Mouse (Mus musculus): Measurements from ENCODE around the gene Rhcg. TPM values are rescaled to one million over a fixed set of nuclear protein-coding genes. Genes with fewer than 3 reads are reported as not detected.

The Rhcg gene
- polyA plus RNA-seq, 1 experiment from 2014 or later: 1.4 TPM

DNA sequence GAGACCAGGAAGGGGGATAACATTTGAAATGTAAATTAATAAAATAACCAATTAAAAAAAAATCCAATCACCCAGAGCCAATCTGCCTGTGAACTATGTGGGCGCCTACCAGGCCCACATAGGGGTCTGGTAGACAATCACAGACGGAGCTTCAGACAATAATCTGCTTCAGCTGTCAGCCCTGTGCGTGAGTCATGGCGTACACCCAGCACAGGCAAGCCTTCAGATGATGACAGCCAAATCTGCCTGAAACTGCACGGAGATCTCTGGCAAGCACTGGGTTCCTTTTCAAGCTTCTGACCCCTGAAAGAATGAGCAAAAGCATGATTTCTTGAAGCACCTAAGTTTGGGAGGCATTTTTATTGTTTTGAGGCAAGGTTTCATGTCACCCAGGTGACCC is 8.7 kb upstream of the Rhcg start:
- no peak for ATAC-seq (ENCODE audit: low FRiP score)
- Histone ChIP-seq H3K9ac (no peak overlapping the region), H3K4me3 (no peak overlapping the region), H3K4me1 (no peaks in the 10 kb centered on the region), H3K4me2 (replicated peaks) (no peak overlapping the region), H3K9me3 (replicated peaks) (no peaks in the 10 kb centered on the region), H3K27me3 (no peaks in the 10 kb centered on the region), H3K36me3 (no peaks in the 10 kb centered on the region), H3K27ac (no peak overlapping the region)
- 86% methylated on average over 5 of the region's 5 CpGs for WGBS

GRCm38 (mm10) chr7:79623086-79623485 is 5.6 kb upstream of the Rhcg start:
- 67% methylated on average over 8 of the region's 8 CpGs for WGBS

GRCm38 (mm10) chr7:79619493-79619892 is 2.0 kb upstream of the Rhcg start:
- Histone ChIP-seq H3K9me3 (replicated peaks) (no peaks in the 10 kb centered on the region), H3K27ac (no peak overlapping the region), H3K4me2 (replicated peaks) (no peak overlapping the region), H3K36me3 (no peaks in the 10 kb centered on the region), H3K4me3 (no peak overlapping the region), H3K9ac (no peak overlapping the region), H3K27me3 (peaks cover 49% of the 10 kb centered on the region), H3K4me1 (0 out of 2 replicates have a peak, but pooled peaks cover 3% of the 10 kb centered on the region)
- no peak for ATAC-seq (ENCODE audit: low FRiP score)
- 70% methylated on average over 4 of the region's 4 CpGs for WGBS

More at GRCm38 (mm10) chr7:79623086-79623485, 5.6 kb upstream of the Rhcg start:
- no peaks in the 10 kb centered on the region for H3K4me1 ChIP-seq
- H3K36me3 ChIP-seq: no peaks in the 10 kb centered on the region
- ATAC-seq (ENCODE audit: low FRiP score): no peak
- no peak overlapping the region for H3K4me3 ChIP-seq
- H3K27me3 ChIP-seq: peaks cover 15% of the 10 kb centered on the region
- no peak overlapping the region for H3K4me2 ChIP-seq (replicated peaks)
- no peak overlapping the region for H3K27ac ChIP-seq
- no peak overlapping the region for H3K9ac ChIP-seq
- no peaks in the 10 kb centered on the region for H3K9me3 ChIP-seq (replicated peaks)

GRCm38 (mm10) chr7:79615941-79616340 is 1.5 kb downstream of the Rhcg start:
- Histone ChIP-seq H3K36me3 (no peaks in the 10 kb centered on the region), H3K4me3 (no peak overlapping the region), H3K27ac (no peak overlapping the region), H3K27me3 (peaks cover 74% of the 10 kb centered on the region), H3K9ac (no peak overlapping the region), H3K4me2 (replicated peaks) (no peak overlapping the region), H3K4me1 (peaks cover 6% of the 10 kb centered on the region; the same call in 1 of the 2 replicates), H3K9me3 (replicated peaks) (no peaks in the 10 kb centered on the region)
- 47% methylated on average over 1 of the region's 1 CpGs for WGBS
- ATAC-seq (ENCODE audit: low FRiP score): no peak

DNA sequence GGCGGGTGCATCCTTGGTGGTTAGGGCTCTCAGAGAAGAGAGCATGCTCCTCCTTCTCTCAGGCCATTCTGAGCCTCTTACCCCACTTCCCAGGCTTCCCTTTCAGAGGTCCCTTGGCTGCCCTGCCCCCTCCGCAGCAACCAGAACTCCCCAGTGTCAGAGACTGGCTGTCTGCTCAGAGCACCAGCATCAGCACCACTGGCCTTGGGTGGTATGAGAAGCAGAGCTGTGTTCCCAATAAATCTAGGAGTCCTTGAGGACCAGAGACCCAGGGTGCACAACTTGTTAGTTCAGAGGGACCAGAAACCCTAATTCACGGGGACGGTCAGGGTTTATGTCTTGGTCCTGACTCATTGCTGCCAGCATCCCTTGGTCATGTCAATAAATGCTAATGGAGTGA is 2.4 kb downstream of the Rhcg start:
- ATAC-seq (ENCODE audit: low FRiP score): no peak
- Histone ChIP-seq H3K36me3 (no peaks in the 10 kb centered on the region), H3K27ac (no peak overlapping the region), H3K9ac (no peak overlapping the region), H3K9me3 (replicated peaks) (no peaks in the 10 kb centered on the region), H3K27me3 (peaks cover 74% of the 10 kb centered on the region), H3K4me2 (replicated peaks) (no peak overlapping the region), H3K4me1 (peaks cover 6% of the 10 kb centered on the region; the same call in 1 of the 2 replicates), H3K4me3 (no peak overlapping the region)
- 76% methylated on average over 4 of the region's 4 CpGs for WGBS

DNA sequence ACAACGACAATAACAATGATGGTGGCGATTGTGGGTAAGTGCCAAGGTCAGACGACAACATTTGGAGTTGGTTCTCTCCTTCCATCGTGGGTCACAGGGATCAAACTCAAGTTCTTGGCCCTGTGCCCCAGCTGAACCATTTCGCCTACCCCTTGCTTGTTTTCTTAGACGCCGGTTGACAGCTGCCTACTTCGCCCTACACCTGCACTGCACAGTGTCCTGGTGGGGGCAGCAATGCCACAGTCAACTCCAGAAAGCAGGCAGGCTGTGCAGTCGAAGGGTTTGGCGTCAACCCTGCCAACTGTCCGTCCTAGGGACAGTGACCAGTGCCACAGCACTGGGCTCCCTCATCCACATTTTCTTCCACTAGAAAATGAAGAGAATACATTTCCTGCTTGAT is 4.1 kb downstream of the Rhcg start:
- 63% methylated on average over 11 of the region's 11 CpGs for WGBS
- peaks cover 63% of the 10 kb centered on the region for H3K27me3 ChIP-seq
- H3K9ac ChIP-seq: no peak overlapping the region
- ATAC-seq (ENCODE audit: low FRiP score): no peak
- no peaks in the 10 kb centered on the region for H3K36me3 ChIP-seq
- no peak overlapping the region for H3K27ac ChIP-seq
- no peak overlapping the region for H3K4me2 ChIP-seq (replicated peaks)
- no peaks in the 10 kb centered on the region for H3K9me3 ChIP-seq (replicated peaks)
- H3K4me1 ChIP-seq: peaks cover 6% of the 10 kb centered on the region; the same call in 1 of the 2 replicates
- no peak overlapping the region for H3K4me3 ChIP-seq

GRCm38 (mm10) chr7:79612783-79613182 is 4.7 kb downstream of the Rhcg start:
- Histone ChIP-seq H3K36me3 (no peaks in the 10 kb centered on the region), H3K9ac (no peak overlapping the region), H3K9me3 (replicated peaks) (no peaks in the 10 kb centered on the region), H3K4me3 (no peak overlapping the region), H3K4me1 (peaks cover 6% of the 10 kb centered on the region; the same call in 1 of the 2 replicates), H3K27ac (no peak overlapping the region), H3K27me3 (peaks cover 63% of the 10 kb centered on the region), H3K4me2 (replicated peaks) (no peak overlapping the region)
- no peak for ATAC-seq (ENCODE audit: low FRiP score)
- WGBS: 13% methylated on average over 6 of the region's 6 CpGs

DNA sequence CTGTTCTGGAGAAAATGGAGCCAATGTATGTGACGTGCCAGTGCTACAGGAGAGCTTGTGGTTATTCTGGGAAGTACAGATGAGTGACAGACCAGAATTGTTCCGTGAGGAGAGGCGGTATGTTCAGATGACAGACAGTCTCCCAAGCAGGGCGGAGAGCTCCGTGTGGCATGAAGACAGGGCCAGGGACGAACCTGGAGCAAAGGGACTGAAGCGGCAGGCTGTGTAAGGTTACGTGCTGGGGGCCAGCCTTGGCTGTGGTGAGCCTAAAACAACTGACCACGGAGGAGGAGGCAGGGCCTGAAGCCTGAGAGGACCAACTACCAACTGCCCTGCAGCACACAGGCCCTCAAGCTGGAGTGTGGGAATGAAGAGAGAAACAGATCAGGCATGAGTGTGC is 5.6 kb downstream of the Rhcg start:
- Histone ChIP-seq H3K4me1 (peaks cover 11% of the 10 kb centered on the region), H3K9ac (no peak overlapping the region), H3K4me2 (replicated peaks) (no peak overlapping the region), H3K27ac (no peak overlapping the region), H3K9me3 (replicated peaks) (no peaks in the 10 kb centered on the region), H3K27me3 (peaks cover 55% of the 10 kb centered on the region), H3K4me3 (no peak overlapping the region), H3K36me3 (no peaks in the 10 kb centered on the region)
- no peak for ATAC-seq (ENCODE audit: low FRiP score)
- WGBS: 74% methylated on average over 9 of the region's 9 CpGs

DNA sequence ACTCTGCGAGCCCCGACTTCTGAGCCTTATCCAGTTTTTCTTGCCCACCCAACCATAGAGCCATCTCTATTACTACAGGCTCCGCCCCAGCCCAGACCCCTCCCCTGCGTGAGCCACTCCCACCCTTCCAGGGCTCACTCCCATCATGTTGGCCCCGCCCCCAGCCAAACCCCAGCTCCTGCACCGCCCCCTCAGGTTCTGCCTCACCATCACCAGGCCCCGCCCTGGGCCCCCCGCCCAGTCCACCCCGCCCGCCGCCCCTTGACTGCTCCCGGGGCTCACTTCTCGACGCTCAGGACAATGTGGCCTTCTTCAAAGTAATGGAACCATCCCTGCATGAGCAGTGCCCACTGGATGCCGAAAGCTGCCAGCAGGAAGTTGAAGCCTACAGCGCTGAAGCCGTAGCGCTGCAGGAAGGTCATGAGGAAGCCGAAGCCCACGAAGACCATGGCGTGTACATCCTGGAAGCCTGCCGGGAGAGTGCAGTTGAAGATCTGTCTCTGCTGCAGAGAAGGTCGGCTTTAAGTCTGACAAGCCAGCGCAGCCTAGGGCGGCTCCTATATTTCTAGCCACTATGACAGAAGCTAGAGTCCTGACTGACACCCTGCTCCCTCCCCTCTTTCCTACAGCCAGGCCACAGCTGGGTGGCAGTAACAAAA is 10.1 kb downstream of the Rhcg start:
- peaks cover 53% of the 10 kb centered on the region for H3K27me3 ChIP-seq
- WGBS: under 1% methylated on average over 24 of the region's 25 CpGs
- H3K9me3 ChIP-seq (replicated peaks): no peaks in the 10 kb centered on the region
- no peak overlapping the region for H3K9ac ChIP-seq
- H3K4me2 ChIP-seq (replicated peaks): peak overlapping the region; percentile 56
- peak overlapping the region; percentile 21 for H3K4me3 ChIP-seq
- no peaks in the 10 kb centered on the region for H3K36me3 ChIP-seq
- peak; percentile 52 for ATAC-seq (ENCODE audit: low FRiP score)
- H3K4me1 ChIP-seq: peaks cover 11% of the 10 kb centered on the region
- no peak overlapping the region for H3K27ac ChIP-seq

GRCm38 (mm10) chr7:79606766-79607165 is 10.7 kb downstream of the Rhcg start:
- ATAC-seq (ENCODE audit: low FRiP score): 0 out of 2 replicates have a peak, but pooled peaks have one; percentile 8
- H3K27me3 ChIP-seq: peaks cover 52% of the 10 kb centered on the region
- 34% methylated on average over 3 of the region's 3 CpGs for WGBS

DNA sequence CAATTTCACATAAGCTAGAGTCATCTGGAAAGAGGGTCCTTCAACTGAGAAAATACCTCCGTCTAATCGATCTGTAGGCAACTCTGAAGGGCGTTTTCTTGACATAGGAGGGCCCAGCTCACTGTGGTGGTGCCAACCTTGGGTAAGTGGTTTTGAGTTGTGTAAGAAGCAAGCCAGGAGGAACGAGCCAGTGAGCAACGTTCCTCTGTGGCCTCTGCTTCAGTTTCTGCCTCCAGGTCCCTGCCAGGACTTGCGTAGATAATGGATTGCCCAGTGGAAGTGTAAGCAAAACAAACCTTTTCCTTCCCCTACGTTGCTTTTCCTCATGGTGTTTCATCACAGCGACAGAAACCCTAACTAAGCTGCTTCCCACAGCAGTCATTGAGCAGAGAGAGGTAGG is 15.5 kb downstream of the Rhcg start:
- ATAC-seq (ENCODE audit: low FRiP score): no peak
- no peaks in the 10 kb centered on the region for H3K9me3 ChIP-seq (replicated peaks)
- H3K27me3 ChIP-seq: peaks cover 81% of the 10 kb centered on the region
- H3K36me3 ChIP-seq: no peaks in the 10 kb centered on the region
- 72% methylated on average over 8 of the region's 8 CpGs for WGBS
- H3K4me1 ChIP-seq: peaks cover 6% of the 10 kb centered on the region; the same call in 1 of the 2 replicates
- H3K9ac ChIP-seq: no peak overlapping the region
- no peak overlapping the region for H3K27ac ChIP-seq
- no peak overlapping the region for H3K4me3 ChIP-seq
- H3K4me2 ChIP-seq (replicated peaks): no peak overlapping the region

More at GRCm38 (mm10) chr7:79606766-79607165, 10.7 kb downstream of the Rhcg start:
- Histone ChIP-seq H3K27ac (no peak overlapping the region), H3K4me1 (peaks cover 8% of the 10 kb centered on the region), H3K4me3 (no peak overlapping the region), H3K9me3 (replicated peaks) (no peaks in the 10 kb centered on the region), H3K36me3 (no peaks in the 10 kb centered on the region), H3K9ac (no peak overlapping the region), H3K4me2 (replicated peaks) (peak overlapping the region; percentile 56)

DNA sequence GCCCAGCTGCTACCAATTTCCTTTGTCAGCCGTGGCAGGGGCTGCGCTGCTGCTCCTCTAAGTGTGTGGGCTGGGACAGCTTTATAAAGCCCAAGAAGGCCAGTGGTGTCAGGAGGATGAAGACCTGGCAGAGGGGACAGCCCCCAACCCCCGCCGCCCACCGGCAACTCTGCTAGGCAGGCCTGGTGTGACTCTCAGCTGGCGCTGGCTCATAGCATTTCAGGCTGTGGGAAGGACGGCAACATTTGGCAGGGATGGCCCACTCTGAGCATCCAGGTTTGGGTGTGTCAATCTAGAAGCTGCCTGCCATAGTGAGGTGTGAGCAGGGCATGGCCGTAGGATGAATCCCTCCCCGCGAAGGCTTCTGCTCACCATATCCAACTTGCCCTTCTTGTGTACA is 17.3 kb downstream of the Rhcg start:
- Histone ChIP-seq H3K36me3 (no peaks in the 10 kb centered on the region), H3K27ac (no peak overlapping the region), H3K4me1 (peaks cover 5% of the 10 kb centered on the region; the same call in 1 of the 2 replicates), H3K9ac (no peak overlapping the region), H3K4me3 (no peak overlapping the region), H3K9me3 (replicated peaks) (no peaks in the 10 kb centered on the region), H3K27me3 (peaks cover 79% of the 10 kb centered on the region), H3K4me2 (replicated peaks) (no peak overlapping the region)
- WGBS: 77% methylated on average over 10 of the region's 10 CpGs
- no peak for ATAC-seq (ENCODE audit: low FRiP score)

GRCm38 (mm10) chr7:79594854-79595253 is 22.6 kb downstream of the Rhcg start:
- peaks cover 87% of the 10 kb centered on the region for H3K27me3 ChIP-seq
- 12% methylated on average over 7 of the region's 7 CpGs for WGBS
- peaks cover 45% of the 10 kb centered on the region for H3K4me1 ChIP-seq
- no peaks in the 10 kb centered on the region for H3K36me3 ChIP-seq
- no peak overlapping the region for H3K9ac ChIP-seq
- H3K9me3 ChIP-seq (replicated peaks): no peaks in the 10 kb centered on the region
- H3K4me3 ChIP-seq: no peak overlapping the region
- H3K4me2 ChIP-seq (replicated peaks): no peak overlapping the region
- no peak overlapping the region for H3K27ac ChIP-seq
- peak; percentile 36; the same call in 1 of the 2 replicates for ATAC-seq (ENCODE audit: low FRiP score)

Measured in hindbrain, embryonic 12.5 days (tissue).